9 mouse cellular contexts compared by ENCODE assay signal in the genomic region with DNA sequence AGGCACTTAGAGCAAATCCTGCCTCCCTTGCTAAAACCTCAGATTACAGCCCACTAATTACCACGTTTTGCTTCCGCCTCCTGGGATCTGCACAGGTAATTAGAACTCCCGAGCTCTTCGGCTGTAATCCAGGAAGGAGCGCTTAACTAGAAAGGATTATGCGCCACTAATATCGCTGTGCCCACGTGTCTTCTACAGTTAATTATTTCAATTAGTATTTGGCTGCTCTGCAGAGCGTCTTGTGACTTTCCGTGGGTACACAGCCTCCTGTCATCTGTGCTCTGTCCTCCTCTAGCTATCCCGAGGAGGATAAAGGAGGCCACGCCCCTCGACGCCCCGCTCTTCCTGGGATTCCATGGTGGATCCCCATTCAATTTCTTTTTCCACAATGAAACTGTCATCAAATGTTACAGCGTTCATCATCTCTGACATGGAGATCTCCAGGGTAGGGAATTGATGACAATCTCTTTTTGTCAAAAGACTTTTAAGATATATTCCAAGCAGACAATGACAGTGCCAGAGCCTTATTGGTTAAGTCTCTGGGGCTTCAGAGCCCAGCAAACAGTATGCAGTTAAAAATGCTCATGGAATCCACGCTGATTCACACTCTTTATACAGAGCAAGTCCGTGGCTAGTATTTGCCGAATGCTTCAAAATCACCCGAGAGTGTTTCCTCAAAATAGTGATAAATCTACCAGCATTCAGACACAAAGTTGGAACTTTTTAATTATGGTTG.
DNase-seq lines count a peak whose midpoint lies in the region; ATAC-seq and TF ChIP-seq lines count a peak whose summit lies in the region.
"Had no signal": no experiment of that assay in that cellular context is flagged by ENCODE, and none has a peak within 500 bp of the region (broad histone marks: within the 10 kb centered on the region; RNA-seq: fewer than 3 reads in every experiment).

No protein-coding gene starts in this region.

- no peak for TF ChIP-seq POLR2A in heart, adult 2 months (IDR thresholded peaks at IDR 0.05; ENCODE audit: insufficient read depth, low read depth, low read length)

- intact Hi-C loops in heart, adult 2 months (cut with DNase I) = no loop called here

- H3K79me2 ChIP-seq in heart, adult 2 months (replicated peaks; ENCODE audit: control insufficient read depth, insufficient read depth, low read length) = no peaks in the 10 kb centered on the region

- no peaks in the 10 kb centered on the region for H3K36me3 ChIP-seq in heart, adult 2 months (ENCODE audit: control insufficient read depth, insufficient read depth, low read length)
- no peaks in the 10 kb centered on the region for H3K36me3 ChIP-seq in hindbrain, embryonic 10.5 days
- H3K36me3 ChIP-seq in limb, embryonic 15.5 days = no peaks in the 10 kb centered on the region

- H3K4me1 ChIP-seq in heart, adult 2 months (ENCODE audit: control insufficient read depth, insufficient read depth, low read length) = no peaks in the 10 kb centered on the region
- peaks cover 7% of the 10 kb centered on the region; the same call in 1 of the 2 replicates for H3K4me1 ChIP-seq in hindbrain, embryonic 10.5 days (replicated peaks)
- peaks cover 3% of the 10 kb centered on the region; the same call in 1 of the 2 replicates for H3K4me1 ChIP-seq in limb, embryonic 15.5 days

- H3K27me3 ChIP-seq in heart, adult 2 months (ENCODE audit: control insufficient read depth, insufficient read depth, low read length) = no peaks in the 10 kb centered on the region
- no peaks in the 10 kb centered on the region for H3K27me3 ChIP-seq in hindbrain, embryonic 10.5 days (ENCODE audit: insufficient read depth, poor library complexity, severe bottlenecking)
- no peaks in the 10 kb centered on the region; the same call in 1 of the 2 replicates for H3K27me3 ChIP-seq in limb, embryonic 15.5 days

- 39% methylated on average over 20 of the region's 20 CpGs for WGBS in heart, adult 2 months
- 47% methylated on average over 20 of the region's 20 CpGs for WGBS in hindbrain, embryonic 10.5 days
- WGBS in limb, embryonic 15.5 days = 32% methylated on average over 20 of the region's 20 CpGs

- TF ChIP-seq CTCF in heart, adult 2 months (IDR thresholded peaks at IDR 0.05) = no peak

- H3K4me3 ChIP-seq in heart, adult 2 months = no peak overlapping the region
- H3K4me3 ChIP-seq in hindbrain, embryonic 10.5 days = peak overlapping the region; percentile 26; the same call in 1 of the 2 replicates
- peak overlapping the region; percentile 7; the same call in 1 of the 2 replicates for H3K4me3 ChIP-seq in limb, embryonic 15.5 days

- H3K9ac ChIP-seq in heart, adult 2 months (ENCODE audit: low read depth, low read length) = no peak overlapping the region
- no peak overlapping the region for H3K9ac ChIP-seq in limb, embryonic 15.5 days

- peak; percentile 62 for DNase-seq in heart, adult 11 months
- DNase-seq in heart, adult 2 months = no peak
- peak; percentile 56 for DNase-seq in brain, adult 2 months (ENCODE audit: low read depth, low spot score)
- no peak for DNase-seq in hindbrain, embryonic 10.5 days (ENCODE audit: low spot score)
- no peak for DNase-seq in thymus, postnatal 10 days (ENCODE audit: low spot score in 2 of 2)
- no peak for DNase-seq in ovary, postnatal 36 days (ENCODE audit: low spot score)
- DNase-seq in urinary bladder, postnatal 36 days (ENCODE audit: low spot score in 2 of 2) = no peak

- no peaks in the 10 kb centered on the region for H3K9me3 ChIP-seq in hindbrain, embryonic 10.5 days
- H3K9me3 ChIP-seq in limb, embryonic 15.5 days = no peaks in the 10 kb centered on the region

- no peak for ATAC-seq in limb, embryonic 15.5 days (ENCODE audit: insufficient number of reproducible peaks, low FRiP score, low TSS enrichment, low read depth)
- ATAC-seq: CD4-positive, CD25-positive, alpha-beta regulatory T cell, adult 4 months had no signal

- peak overlapping the region; percentile 24 for H3K4me2 ChIP-seq in limb, embryonic 15.5 days

- H3K27ac ChIP-seq in heart, adult 2 months = no peak overlapping the region
- no peak overlapping the region for H3K27ac ChIP-seq in hindbrain, embryonic 10.5 days
- no peak overlapping the region for H3K27ac ChIP-seq in limb, embryonic 15.5 days

- TF ChIP-seq EP300 in heart, adult 2 months (IDR thresholded peaks at IDR 0.05; ENCODE audit: insufficient read depth, low read depth, low read length) = no peak

Comparison
In these comparisons a context has a peak if more than half of its experiments do, and no peak if none do; other contexts are left out.
1. DNase-seq: peak in heart, adult 11 months (single experiment) and brain, adult 2 months (single experiment); none in heart, adult 2 months (0 of 2), hindbrain, embryonic 10.5 days (single experiment), thymus, postnatal 10 days (0 of 2), ovary, postnatal 36 days (single experiment) and urinary bladder, postnatal 36 days (0 of 2).